Mouse (Mus musculus): ENCODE data around the gene Flt3l. TPM values are rescaled to one million over a fixed set of nuclear protein-coding genes. Genes with fewer than 3 reads are reported as not detected.

The Flt3l gene
- 165 TPM for polyA plus RNA-seq (2017; shearing (Covaris generic))

DNA sequence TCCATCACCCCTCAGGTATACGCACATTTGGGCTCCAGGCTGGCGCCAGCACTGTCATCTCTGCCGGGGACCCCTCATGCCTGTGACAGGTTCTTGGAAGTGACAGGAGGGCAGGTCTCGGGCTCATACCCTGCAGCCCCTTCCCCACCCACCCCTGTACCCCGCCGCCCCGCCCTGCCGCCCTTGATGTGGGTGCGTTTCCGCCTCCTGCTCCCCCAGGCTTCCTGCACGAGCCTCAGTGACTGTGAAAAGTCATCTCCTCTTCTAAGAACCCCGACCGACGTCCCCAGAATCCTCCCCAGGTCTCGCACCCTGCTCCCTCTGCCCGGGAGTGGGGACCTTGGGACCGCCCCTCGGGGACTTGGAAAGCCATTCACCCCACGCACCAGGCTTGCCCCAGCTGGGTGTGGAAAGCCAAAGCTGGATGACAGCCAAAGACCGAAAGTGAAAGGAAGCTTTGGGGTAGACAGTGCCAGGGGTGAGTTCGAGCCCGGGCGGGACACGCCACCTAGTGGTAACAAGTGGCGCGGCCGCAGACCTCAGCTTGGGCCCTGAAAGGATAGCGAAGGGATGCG lies at the start of gene Flt3l, which contains the start of gene Gm45713:
Flt3l (minus strand) TSS at position 440 of the 575 bp plus-strand sequence.
Gm45713 (minus strand) TSS at position 239 of the 575 bp plus-strand sequence.

DNA sequence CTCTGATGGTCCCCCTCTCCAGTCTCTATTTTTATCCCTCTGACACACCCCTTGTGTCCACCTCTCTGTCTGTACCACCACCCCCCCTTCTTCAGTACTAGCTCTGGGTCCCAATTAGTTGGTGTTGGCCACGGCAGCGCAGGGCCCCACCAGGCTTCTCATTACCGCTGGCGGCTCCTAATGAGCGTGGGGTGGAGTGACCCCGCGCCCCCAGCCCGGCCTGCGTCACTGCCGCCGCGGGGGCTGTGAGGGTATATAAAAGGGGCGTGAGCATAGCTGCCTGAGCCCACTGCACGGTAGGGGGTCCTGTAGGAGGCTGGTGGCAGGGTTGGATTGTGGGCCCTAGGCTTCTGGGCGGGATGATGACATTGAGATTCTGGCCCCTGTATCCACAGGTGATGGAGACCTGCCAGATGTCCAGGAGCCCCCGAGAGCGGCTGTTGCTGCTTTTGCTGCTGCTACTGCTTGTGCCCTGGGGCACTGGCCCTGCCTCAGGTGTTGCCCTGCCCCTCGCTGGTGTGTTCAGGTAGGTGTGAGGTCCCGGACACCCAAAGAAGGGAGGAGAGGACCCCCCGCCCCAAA lies 44.8 kb upstream of the Flt3l start, which contains the start of gene Pth2:
Pth2 (plus strand) TSS at position 100 of the 582 bp plus-strand sequence.

DNA sequence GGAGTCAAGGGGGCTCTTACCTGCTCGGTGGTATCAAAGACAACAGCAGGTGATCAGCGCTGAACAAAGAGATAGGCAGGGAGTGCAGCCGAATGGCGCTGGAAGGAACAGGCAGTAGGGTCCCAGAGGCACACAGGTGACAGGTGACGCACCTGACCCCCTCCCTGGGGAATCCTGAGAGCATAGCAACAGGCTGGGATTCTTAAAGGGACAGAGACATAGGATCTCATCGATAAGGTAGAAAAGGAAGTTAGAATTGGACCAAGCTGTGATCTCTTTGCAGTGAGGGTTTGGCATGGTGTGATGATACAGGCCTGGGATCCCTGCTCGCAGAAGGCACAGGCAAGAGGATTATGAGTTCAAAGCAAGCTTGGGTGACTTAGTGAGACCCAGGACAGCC lies 43.2 kb upstream of the Flt3l start, which contains the start of gene Gfy:
Gfy (minus strand) TSS at position 101 of the 400 bp plus-strand sequence.

DNA sequence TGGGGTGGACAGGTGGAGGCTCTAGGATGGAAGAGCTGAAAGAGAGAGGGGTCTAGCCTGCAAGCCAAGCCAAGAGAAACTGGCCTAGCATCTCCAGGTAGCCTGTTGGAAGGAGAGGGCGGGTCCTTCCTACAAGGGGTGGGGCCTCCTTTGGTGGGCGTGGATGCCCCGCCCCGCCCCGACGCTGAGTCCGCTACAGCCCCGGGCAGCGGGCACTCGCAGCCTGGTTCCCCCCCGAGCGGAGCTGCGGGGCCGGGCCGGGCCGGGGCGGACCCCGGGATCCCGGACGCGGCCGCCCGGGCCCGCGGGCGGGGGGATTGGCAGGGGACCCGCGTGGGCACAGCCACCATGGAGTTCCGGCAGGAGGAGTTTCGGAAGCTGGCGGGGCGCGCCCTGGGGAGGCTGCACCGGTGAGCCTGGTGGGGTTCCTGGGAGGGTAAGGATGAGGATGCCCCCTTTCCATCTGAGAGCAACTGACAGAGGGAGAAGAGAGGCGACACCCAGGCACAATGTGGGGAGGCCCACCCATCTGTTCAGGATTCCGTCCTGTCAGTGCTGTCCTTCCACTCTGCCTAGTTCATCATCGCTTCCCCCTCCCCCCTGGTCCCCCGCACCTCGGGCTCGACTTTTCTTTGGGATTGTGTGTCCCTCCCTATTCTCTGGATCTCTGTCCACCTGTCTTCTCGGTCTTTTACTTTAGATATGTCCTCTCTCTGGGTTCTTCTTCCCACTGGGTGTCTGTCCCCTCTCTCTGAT lies 27.7 kb upstream of the Flt3l start, which contains the start of gene Slc17a7:
Slc17a7 (plus strand) TSS at position 215 of the 756 bp plus-strand sequence.

DNA sequence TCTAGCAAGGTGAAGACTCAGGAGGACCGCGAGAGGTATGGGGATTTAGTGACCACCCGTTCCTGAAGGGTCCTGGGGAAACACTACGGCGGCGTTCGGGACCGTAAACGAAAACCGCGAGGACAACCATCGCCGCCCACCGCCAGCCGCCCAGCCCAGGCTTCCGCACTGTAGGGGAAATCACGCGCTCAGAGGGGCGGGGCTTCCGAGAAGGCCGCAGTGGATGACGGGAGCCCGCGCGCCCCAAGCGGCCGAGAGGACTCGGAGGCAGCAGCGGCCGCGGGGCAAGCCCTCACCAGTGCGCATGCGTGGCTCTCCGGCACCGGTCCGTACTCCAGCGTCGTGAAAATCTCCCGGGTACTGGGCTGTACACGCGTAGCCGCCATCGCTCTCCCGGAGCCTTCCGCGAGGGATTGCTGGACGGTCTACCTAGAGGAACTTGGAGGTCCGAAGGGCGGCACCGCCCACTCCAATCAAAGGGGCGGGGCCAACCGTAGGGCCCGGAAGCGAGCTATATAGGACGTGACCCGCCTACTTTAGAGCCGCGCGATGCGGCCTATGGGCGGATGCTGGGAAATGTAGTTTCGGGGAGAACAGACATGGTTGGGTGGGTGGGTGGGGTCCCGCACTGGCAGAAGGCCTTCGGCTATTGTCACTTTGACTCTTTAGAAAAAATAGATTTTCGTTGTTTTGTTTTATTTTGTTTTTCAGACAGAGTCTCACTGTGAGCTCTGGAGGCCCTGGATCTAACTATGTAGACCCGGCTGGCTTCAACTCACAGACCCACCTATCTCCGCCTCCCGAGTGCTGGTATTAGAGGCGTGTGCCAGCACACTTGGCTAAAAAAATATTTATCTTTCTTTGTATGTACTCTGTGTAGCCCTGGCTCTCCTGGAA lies 18.1 kb upstream of the Flt3l start, which contains the start of the genes Pih1d1 and Aldh16a1:
Pih1d1 (plus strand) TSS at position 208 of the 897 bp plus-strand sequence.
Aldh16a1 (minus strand) TSS at position 489 of the 897 bp plus-strand sequence.

DNA sequence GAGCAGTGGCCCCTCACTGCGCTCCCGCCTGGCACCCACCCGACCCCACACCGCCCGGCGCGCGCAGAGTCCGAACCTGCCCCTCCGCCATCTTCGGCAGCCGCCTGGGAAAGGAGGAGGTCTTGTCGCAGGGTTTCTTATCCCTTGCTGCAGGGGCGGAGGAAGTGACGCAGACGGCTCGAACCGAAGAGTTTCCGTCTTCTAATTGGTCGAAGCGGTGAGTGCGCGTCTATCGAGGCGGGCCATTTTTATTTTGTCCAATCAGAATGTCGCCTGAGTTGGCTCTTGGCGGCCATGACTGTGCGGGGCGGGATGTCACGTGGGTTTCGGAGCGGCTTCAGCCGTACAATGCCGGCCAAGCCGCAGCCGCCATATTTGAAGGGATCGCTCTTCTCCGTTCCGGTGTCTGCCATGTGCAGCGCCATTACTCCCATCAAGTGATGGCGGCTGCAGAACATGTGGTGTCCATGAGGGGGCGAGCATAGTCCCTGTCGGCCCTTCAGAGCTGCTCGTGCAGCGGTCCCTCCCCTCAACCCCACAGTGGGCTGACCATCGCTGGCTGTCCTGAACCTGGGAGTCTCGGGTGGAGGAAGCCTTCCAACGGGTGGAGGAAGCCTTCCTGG lies 7.5 kb downstream of the Flt3l start, which contains the start of gene Rpl13a:
Rpl13a (minus strand) TSS at position 138 of the 623 bp plus-strand sequence.

DNA sequence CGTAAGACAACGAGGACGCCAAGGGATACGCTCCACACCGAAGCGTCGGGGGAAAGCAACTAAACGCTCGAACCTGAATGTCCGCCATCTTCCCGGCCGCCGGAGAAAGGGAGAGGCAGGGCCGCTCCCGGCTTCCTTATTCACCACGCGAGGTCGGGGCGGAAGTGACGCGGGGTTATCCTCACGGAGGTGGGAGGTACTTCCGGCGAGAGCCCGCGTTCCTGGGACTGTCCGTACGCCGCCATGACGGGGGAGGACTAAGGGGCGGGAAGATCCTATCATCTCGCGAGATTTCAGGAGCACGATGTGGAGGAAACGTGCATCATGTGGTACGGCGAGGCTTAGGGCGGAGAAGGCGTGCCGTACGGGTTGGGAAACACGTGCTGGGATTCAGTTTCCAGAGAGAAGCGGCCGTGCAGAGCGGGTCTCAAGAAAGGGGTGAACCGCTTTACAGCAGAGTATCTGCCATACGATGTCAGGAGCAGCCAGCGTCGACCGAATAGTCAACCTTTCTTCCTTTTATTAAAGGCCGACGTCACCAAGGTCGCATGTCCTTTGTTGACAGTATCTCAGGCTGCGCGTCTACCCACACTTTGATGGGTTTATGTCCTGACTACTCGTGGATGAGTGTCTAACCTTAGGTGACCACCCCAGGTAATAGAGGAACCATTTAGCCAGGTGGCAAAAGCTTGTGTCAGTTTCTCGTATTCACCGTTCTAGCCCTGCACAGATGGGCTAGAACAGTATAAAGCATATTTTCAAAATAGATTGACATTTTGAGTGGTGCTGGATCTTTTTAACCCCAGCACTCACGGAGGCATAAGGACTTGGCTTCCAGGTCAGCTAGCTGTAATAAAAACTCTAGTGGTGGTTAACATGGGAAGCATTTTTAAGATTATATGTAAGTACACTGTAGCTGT lies 11.7 kb downstream of the Flt3l start, which contains the start of gene Rps11:
Rps11 (minus strand) TSS at position 216 of the 920 bp plus-strand sequence.

DNA sequence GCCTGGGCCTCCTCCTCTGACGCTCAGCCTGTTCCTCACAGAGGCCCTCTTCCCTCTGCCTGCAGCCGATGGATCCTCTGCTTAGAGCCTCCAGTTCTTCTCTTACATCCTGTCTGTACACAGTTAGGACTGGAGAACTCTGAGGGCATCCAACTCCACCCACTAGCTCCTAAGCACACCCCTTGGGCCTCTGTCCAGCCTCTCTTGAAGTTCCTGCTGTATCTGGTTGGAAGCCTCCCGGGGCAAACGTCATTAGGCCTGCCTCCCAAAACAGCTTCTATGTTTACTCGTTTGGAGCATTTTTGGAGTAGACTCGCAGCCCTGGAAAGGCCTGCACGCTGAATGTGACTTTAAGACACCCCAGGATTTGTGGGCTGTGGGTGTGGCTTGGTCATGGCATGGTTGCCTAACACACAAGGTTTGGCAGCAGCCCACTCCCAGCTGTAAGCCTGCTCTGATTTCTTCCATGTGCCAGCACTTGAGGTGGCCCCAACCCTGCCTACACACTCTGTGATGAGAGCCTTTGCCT lies 32.5 kb downstream of the Flt3l start, which contains the start of gene Fcgrt:
Fcgrt (minus strand) TSS at position 200 of the 529 bp plus-strand sequence.

DNA sequence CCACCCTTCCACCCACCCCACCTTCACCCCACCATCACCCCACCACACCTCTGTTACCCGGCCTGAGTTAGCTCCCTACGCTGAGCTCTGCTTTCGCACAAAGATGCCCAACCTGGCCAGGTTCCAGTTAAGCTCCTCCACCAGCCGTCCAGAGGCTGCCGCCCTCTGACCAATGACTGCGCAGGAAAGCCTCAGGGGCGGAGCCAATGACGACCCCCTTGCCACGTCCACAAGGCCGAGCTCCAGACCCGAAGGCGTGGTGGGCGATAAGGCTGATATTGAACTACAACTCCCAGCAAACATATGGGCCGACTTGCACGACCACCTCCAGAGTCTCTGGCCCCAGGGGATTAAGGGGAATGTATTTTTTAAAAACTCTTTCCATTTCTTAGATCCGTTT lies 44.2 kb downstream of the Flt3l start, which contains the start of gene Rcn3:
Rcn3 (minus strand) TSS at position 174 of the 400 bp plus-strand sequence.

Other genes with a start within 250 kb of the Flt3l start
- 52.8 TPM for gene Med25, start 243.7 kb downstream of the Flt3l start, polyA plus RNA-seq (2017; shearing (Covaris generic))
- 18.5 TPM for gene Fuz, start 240.4 kb downstream of the Flt3l start, polyA plus RNA-seq (2017; shearing (Covaris generic))
- 45.9 TPM for gene Ap2a1, start 206.9 kb downstream of the Flt3l start, polyA plus RNA-seq (2017; shearing (Covaris generic))
- 0.28 TPM for gene Tsks, start 193.2 kb downstream of the Flt3l start, polyA plus RNA-seq (2017; shearing (Covaris generic))
- 0.67 TPM for gene Cpt1c, start 161.6 kb downstream of the Flt3l start, polyA plus RNA-seq (2017; shearing (Covaris generic))
- gene Prmt1, start 149.9 kb downstream of the Flt3l start, polyA plus RNA-seq (2017; shearing (Covaris generic)), result 143 TPM
- 134 TPM for gene Irf3, start 138.8 kb downstream of the Flt3l start, polyA plus RNA-seq (2017; shearing (Covaris generic))
- 13.6 TPM for gene Bcl2l12, start 137.7 kb downstream of the Flt3l start, polyA plus RNA-seq (2017; shearing (Covaris generic))
- 22.3 TPM for gene Scaf1, start 120.1 kb downstream of the Flt3l start, polyA plus RNA-seq (2017; shearing (Covaris generic))
- 25.1 TPM for gene Rras, start 118.5 kb downstream of the Flt3l start, polyA plus RNA-seq (2017; shearing (Covaris generic))
- gene Prr12, start 83.6 kb downstream of the Flt3l start, polyA plus RNA-seq (2017; shearing (Covaris generic)), result 1.0 TPM
- gene Nosip, start 74.0 kb downstream of the Flt3l start, polyA plus RNA-seq (2017; shearing (Covaris generic)), result 78.5 TPM
- 1.6 TPM for gene Prrg2, start 73.8 kb downstream of the Flt3l start, polyA plus RNA-seq (2017; shearing (Covaris generic))
- gene Rcn3, start 44.2 kb downstream of the Flt3l start, polyA plus RNA-seq (2017; shearing (Covaris generic)), result 5.5 TPM
- 6.4 TPM for gene Fcgrt, start 32.6 kb downstream of the Flt3l start, polyA plus RNA-seq (2017; shearing (Covaris generic))
- 1,883 TPM for gene Rps11, start 12.0 kb downstream of the Flt3l start, polyA plus RNA-seq (2017; shearing (Covaris generic))
- gene Rpl13a, start 7.7 kb downstream of the Flt3l start, polyA plus RNA-seq (2017; shearing (Covaris generic)), result 3,183 TPM
- gene Gm45713, start 201 bp downstream of the Flt3l start, polyA plus RNA-seq (2017; shearing (Covaris generic)), result not detected
- 28.2 TPM for gene Pih1d1, start 17.9 kb upstream of the Flt3l start, polyA plus RNA-seq (2017; shearing (Covaris generic))
- 36.2 TPM for gene Aldh16a1, start 18.2 kb upstream of the Flt3l start, polyA plus RNA-seq (2017; shearing (Covaris generic))
- gene Slc17a7, start 27.5 kb upstream of the Flt3l start, polyA plus RNA-seq (2017; shearing (Covaris generic)), result not detected
- gene Gfy, start 43.1 kb upstream of the Flt3l start, polyA plus RNA-seq (2017; shearing (Covaris generic)), result not detected
- gene Pth2, start 44.6 kb upstream of the Flt3l start, polyA plus RNA-seq (2017; shearing (Covaris generic)), result not detected
- gene Ccdc155, start 68.5 kb upstream of the Flt3l start, polyA plus RNA-seq (2017; shearing (Covaris generic)), result 0.95 TPM
- gene Dkkl1, start 75.7 kb upstream of the Flt3l start, polyA plus RNA-seq (2017; shearing (Covaris generic)), result 66.4 TPM
- gene Tead2, start 79.3 kb upstream of the Flt3l start, polyA plus RNA-seq (2017; shearing (Covaris generic)), result 1.7 TPM
- 386 TPM for gene Cd37, start 102.7 kb upstream of the Flt3l start, polyA plus RNA-seq (2017; shearing (Covaris generic))
- not detected for gene Slc6a16, start 104.7 kb upstream of the Flt3l start, polyA plus RNA-seq (2017; shearing (Covaris generic))
- gene Slc6a21, start 141.1 kb upstream of the Flt3l start, polyA plus RNA-seq (2017; shearing (Covaris generic)), result 0.93 TPM
- gene Trpm4, start 197.3 kb upstream of the Flt3l start, polyA plus RNA-seq (2017; shearing (Covaris generic)), result 5.0 TPM
- not detected for gene Hrc, start 198.9 kb upstream of the Flt3l start, polyA plus RNA-seq (2017; shearing (Covaris generic))
- gene Ppfia3, start 230.6 kb upstream of the Flt3l start, polyA plus RNA-seq (2017; shearing (Covaris generic)), result 0.12 TPM
- not detected for gene Lin7b, start 234.2 kb upstream of the Flt3l start, polyA plus RNA-seq (2017; shearing (Covaris generic))

Measured in effector memory CD4-positive, alpha-beta T cell, adult 7 months (primary cell).